Mouse (Mus musculus) adrenal gland (tissue): ENCODE data around the gene Slc25a44.
"Not testable (repeated sequence)": the region's sequence is repeated elsewhere in the genome, so short reads cannot be mapped to it uniquely, and the experiment has no call there.

ENCODE experiments used
- intact Hi-C: fragments of 180-260 bp; cut with DNase I; formaldehyde crosslinking; loops from one replicate; pipeline ENCODE4 v1.15.1; 2025
- microRNA-seq, 2 experiments: library from miRNA; unstranded; fragments of <30 nt; microRNA quantifications; one replicate each; pipeline ENCODE4; 2019

The Slc25a44 gene

DNA sequence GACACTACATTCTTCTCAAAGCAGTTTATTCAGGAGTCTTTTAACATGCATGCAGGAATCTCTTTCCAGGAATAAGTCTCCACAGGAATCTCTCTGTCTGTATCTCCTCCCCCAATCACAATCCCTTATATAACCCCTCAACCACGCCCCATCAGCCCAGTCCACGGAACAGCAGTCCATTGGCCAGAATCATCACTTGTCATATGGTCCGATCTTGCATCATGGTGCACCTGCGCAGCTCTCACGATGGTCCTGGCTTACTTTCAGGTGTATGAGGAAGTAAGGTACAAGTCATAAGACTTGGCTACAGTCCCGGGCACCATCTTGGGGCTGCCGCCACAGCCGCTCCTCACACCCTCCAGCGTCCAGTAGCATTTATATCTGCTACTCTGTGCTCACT lies 52.3 kb downstream of the Slc25a44 start, which contains the start of gene Bglap3:
Gene Bglap3 (minus strand): TSS at position 101 of the 400 bp plus-strand sequence.
- intact Hi-C loops = not testable (repeated sequence)

DNA sequence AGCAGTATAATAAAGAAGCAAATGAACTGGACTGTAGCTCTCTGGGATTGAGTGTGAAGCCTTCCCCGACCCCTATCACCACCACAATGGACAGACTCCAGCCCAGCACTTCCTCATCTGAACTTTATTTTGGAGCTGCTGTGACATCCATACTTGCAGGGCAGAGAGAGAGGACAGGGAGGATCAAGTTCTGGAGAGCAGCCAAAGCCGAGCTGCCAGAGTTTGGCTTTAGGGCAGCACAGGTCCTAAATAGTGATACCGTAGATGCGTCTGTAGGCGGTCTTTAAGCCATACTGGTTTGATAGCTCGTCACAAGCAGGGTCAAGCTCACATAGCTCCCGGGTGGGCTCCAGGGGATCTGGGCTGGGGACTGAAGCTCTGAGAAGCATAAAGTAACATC lies 56.4 kb downstream of the Slc25a44 start:
- intact Hi-C loops = not testable (repeated sequence)

DNA sequence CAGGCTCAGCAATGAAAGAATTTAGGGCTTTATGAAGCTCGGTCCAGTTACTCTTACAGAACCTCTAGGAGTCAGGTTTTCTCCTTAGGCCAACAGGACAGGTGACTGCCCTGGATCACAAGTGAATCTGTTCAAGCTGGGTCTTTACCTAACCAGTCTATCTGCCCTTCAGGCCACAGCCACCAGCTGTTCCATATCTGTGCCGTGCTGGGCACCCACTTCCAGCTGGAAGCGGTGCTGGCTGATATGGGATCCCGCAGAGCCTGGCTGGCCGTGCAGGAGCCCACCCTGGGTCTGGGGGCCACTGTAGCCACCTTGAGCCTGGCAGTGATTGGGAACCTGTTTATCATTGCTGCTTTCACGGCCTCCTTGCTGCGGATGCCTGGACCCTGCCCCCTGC lies 57.4 kb downstream of the Slc25a44 start:
- intact Hi-C loops = not testable (repeated sequence)

DNA sequence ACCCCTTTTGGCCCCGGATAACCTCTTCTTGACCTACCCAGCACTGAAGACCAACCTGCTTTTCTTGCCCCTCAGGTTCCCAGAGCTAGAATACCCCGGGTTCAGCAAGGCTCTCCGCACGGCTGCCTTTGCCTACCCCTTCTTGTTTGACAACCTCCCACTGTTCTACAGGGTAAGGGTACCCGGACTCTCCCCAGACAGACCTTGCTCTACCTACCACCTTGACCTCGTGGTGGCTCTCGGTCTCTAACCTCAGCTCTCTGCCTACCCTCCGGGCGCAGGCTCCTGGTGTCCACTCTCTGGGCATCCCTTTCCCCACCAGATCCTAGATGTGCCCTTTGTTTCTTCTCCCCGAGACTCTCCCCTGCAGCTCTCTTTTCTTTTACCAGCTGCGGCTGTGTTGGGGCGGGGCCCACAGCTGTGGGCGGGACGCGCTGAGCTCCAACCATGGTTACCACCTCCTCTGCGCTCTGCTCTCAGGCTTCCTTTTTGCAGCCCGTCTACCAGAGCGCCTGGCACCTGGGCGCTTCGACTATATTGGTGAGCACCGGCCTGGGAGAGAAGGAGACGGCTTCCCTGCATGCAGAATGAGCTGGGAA lies 58.0 kb downstream of the Slc25a44 start:
- intact Hi-C loops = not testable (repeated sequence)

DNA sequence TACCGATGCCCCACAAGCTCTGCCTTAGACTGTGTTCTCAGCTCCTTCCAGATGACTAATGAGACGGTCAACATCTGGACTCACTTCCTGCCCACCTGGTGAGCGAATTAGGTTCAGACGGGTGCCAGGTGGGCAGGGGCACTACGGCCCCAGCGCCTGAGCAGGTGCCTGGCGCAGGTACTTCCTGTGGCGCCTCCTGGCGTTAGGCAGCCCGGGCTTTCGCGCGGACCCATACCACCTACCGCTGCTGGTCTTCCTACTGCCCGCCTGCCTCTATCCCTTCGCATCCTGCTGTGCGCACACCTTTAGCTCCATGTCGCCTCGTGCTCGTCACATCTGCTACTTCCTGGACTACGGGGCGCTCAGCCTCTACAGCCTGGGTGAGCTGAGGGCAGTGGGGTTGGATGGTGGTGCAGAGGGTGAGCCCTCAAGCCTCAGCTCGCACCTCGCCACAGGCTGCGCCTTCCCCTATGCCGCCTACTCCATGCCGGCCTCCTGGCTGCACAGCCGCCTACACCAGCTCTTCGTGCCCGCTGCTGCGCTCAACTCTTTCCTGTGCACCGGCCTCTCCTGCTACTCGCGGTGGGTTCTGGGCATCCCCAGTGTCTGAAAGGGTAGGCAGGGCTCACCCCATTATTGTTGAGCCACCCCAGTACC lies 59.1 kb downstream of the Slc25a44 start:
- intact Hi-C loops = no loop called here

DNA sequence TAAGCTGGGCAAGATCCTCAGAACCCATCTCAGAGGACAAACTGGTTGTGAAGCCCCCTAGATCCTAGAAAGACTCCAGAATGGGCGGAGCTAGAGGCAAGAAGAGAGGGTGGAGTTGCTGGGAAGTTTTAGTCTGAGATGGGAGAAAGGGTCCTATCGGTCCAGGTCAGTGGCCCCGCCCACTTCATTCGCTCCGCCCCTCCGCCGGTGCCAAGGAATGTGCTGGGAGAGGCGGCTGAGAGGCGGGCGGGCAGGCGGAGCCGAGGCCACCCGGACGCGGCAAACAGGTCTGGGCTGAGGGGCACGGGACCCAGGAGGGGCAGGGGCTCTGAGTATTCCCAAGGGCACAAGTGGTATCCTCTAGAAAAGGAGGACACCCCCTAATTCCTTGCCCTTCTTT lies 60.6 kb downstream of the Slc25a44 start, which contains the start of gene Paqr6:
Gene Paqr6 (plus strand): TSS at position 248 of the 400 bp plus-strand sequence.
- intact Hi-C loops = no loop called here

DNA sequence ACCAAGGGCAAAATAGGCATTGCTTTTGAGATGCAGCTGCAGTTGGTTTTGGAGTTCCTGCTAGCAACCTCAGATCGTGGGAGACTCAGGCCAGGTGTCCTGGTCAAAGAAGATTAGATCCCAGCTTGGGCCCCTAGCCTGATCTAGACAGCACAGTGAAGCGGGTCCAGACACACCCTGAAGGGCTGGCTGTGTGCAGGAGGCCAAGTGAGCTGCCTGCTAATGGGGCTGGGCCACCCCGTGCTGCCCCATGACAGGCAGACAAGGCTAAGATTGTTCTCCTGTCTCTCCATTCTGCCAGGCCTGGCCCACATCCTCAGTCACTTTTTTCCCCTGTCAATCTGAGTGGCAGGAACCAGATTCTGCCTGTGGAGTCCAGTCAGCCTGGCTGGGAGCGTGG lies 61.2 kb downstream of the Slc25a44 start:
- intact Hi-C loops = no loop called here

DNA sequence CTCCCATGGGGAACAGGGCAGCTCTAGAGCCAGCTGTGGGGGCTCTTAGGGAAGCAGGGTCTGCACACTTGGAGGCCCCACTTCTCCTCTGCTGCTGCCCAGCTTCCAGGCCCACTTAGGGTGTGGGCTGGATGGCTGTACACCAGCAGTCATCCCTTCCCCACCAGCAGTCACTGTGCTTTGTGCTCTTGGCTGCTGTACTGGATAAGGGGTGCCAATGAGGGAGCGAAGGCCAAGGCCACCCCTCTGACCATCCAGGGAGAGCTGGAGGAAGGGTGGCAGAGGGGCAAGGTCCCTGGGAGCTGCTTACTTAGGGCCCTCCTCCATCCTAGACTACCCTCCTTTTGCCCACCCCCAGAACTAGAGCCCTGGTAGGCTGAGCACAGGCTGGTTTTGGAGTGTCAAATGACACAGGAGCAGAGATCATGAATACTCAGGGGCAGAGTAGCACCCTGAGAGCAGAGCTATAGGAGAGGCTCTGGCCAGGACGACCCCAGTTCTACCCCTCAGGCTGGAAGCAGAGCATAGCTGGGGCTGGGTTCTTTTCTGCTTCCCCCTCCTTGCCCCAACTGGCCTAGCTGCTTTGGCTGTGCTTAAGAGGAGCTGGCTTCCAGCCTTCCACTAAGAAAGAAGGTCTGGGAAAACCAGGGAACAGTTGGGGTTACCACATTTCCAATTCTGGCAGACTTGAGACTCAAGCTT lies 63.2 kb downstream of the Slc25a44 start:
- intact Hi-C loops = no loop called here

DNA sequence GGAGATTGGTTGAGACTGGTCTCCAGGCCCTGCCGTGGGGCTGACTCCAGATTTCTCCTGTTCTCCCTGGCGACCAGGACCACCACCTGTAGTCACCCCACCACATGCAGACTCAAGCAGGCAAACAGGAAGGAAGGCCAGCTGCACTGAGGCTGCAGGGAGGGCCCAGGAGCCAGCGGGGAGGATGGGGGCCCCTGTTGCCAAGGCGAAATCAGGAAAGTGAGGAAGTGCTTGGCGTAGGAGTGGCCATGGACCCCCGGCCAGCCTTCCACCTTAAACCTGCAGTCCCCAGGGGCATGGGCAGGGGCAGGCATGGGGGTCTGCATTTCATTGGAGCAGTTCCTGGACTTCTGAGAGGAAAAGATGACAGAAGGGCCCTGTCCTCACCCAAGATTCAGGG lies 63.8 kb downstream of the Slc25a44 start:
- intact Hi-C loops = no loop called here

Small RNAs within 50 kb of the gene (microRNA-seq; reads per million reads assigned to microRNA genes)
- gene Mir7011 = 0 to 0.34 reads per million in 2 experiments
